9 mouse cellular contexts compared by ENCODE assay signal in the genomic region with DNA sequence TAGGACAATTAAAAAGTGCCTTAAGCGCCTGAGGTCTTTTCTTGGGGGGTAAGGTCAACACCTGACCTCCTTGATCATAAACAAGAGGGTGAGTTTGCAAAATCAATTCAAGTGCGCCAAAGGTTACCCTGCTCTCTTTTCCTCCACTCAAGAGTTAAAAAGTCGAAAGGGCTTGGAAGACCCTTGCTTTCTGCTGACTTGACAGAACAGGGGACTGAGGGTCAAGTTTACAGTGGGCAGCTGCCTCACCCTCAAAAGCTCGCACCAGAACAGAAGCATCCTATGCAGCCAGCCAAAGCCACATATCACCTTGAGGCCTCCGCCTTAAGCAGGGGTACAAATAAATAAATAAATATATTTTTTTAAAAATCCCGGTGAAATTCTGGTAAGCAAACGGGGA. TPM values are rescaled to one million over a fixed set of nuclear protein-coding genes. Genes with fewer than 3 reads are reported as not detected.
A peak's percentile ranks its signal among the peaks of the same experiment; 100 is the strongest.
DNase-seq lines count a peak whose midpoint lies in the region; ATAC-seq and TF ChIP-seq lines count a peak whose summit lies in the region.
"Had no signal": no experiment of that assay in that cellular context is flagged by ENCODE, and none has a peak within 500 bp of the region (broad histone marks: within the 10 kb centered on the region; RNA-seq: fewer than 3 reads in every experiment).

No protein-coding gene starts in this region.

- WGBS in kidney, postnatal 0 days = 30% methylated on average over 7 of the region's 7 CpGs
- WGBS in forebrain, embryonic 10.5 days = 52% methylated on average over 7 of the region's 7 CpGs
- WGBS in intestine, postnatal 0 days = 56% methylated on average over 7 of the region's 7 CpGs
- WGBS in neural tube, embryonic 13.5 days = 20% methylated on average over 7 of the region's 7 CpGs

- no peak for ATAC-seq in kidney, postnatal 0 days (replicated peaks; ENCODE audit: low FRiP score, low read depth)
- ATAC-seq in intestine, postnatal 0 days = no peak
- no peak for ATAC-seq in neural tube, embryonic 13.5 days (ENCODE audit: low read depth)

- H3K27ac ChIP-seq in kidney, postnatal 0 days = no peak overlapping the region
- H3K27ac ChIP-seq in forebrain, embryonic 10.5 days = peak overlapping the region; percentile 100
- no peak overlapping the region for H3K27ac ChIP-seq in intestine, postnatal 0 days (ENCODE audit: low read depth, low read length)
- peak overlapping the region; percentile 33; the same call in 1 of the 2 replicates for H3K27ac ChIP-seq in neural tube, embryonic 13.5 days (replicated peaks)

- no peaks in the 10 kb centered on the region for H3K27me3 ChIP-seq in kidney, postnatal 0 days (ENCODE audit: insufficient read depth, low read length)
- 0 out of 2 replicates have a peak, but pooled peaks cover 3% of the 10 kb centered on the region for H3K27me3 ChIP-seq in forebrain, embryonic 10.5 days (ENCODE audit: poor library complexity, severe bottlenecking)
- H3K27me3 ChIP-seq in intestine, postnatal 0 days (replicated peaks; ENCODE audit: control insufficient read depth, insufficient read depth, low read length) = no peaks in the 10 kb centered on the region
- no peaks in the 10 kb centered on the region for H3K27me3 ChIP-seq in neural tube, embryonic 13.5 days

- DNase-seq in kidney, postnatal 0 days (ENCODE audit: low spot score) = no peak
- DNase-seq in kidney, adult 8-10 months = no peak
- DNase-seq in forebrain, embryonic 10.5 days (ENCODE audit: extremely low spot score, low spot score) = no peak
- DNase-seq in urinary bladder, adult 2 months (ENCODE audit: low spot score) = no peak
- no peak for DNase-seq in gastrocnemius, postnatal 25 days
- DNase-seq in cerebellum, adult 9-10 months = no peak
- DNase-seq: thymus, postnatal 14 days had no signal

- H3K4me2 ChIP-seq in kidney, postnatal 0 days (ENCODE audit: low read length) = peak overlapping the region; percentile 99
- H3K4me2 ChIP-seq in intestine, postnatal 0 days (replicated peaks; ENCODE audit: low read depth) = peak overlapping the region; percentile 24; the same call in 1 of the 2 replicates
- peak overlapping the region; percentile 89 for H3K4me2 ChIP-seq in neural tube, embryonic 13.5 days

- TF ChIP-seq CTCF in kidney, postnatal 0 days (IDR thresholded peaks at IDR 0.05; ENCODE audit: low read depth) = no peak
- TF ChIP-seq CTCF in intestine, postnatal 0 days (IDR thresholded peaks at IDR 0.05; ENCODE audit: low read depth) = no peak

- no peaks in the 10 kb centered on the region; the same call in none of the 2 replicates for H3K4me1 ChIP-seq in kidney, postnatal 0 days (replicated peaks; ENCODE audit: insufficient read depth, low read length)
- peaks cover 58% of the 10 kb centered on the region for H3K4me1 ChIP-seq in forebrain, embryonic 10.5 days
- H3K4me1 ChIP-seq in intestine, postnatal 0 days (replicated peaks; ENCODE audit: control insufficient read depth, insufficient read depth, low read length) = no peaks in the 10 kb centered on the region
- peaks cover 70% of the 10 kb centered on the region for H3K4me1 ChIP-seq in neural tube, embryonic 13.5 days (replicated peaks)

- no peaks in the 10 kb centered on the region for H3K9me3 ChIP-seq in kidney, postnatal 0 days (replicated peaks; ENCODE audit: low read length)
- no peaks in the 10 kb centered on the region for H3K9me3 ChIP-seq in forebrain, embryonic 10.5 days
- no peaks in the 10 kb centered on the region for H3K9me3 ChIP-seq in intestine, postnatal 0 days (ENCODE audit: control insufficient read depth)
- no peaks in the 10 kb centered on the region for H3K9me3 ChIP-seq in neural tube, embryonic 13.5 days

- H3K9ac ChIP-seq in kidney, postnatal 0 days (ENCODE audit: low read depth, low read length) = no peak overlapping the region
- no peak overlapping the region for H3K9ac ChIP-seq in intestine, postnatal 0 days (ENCODE audit: low read depth, low read length)
- H3K9ac ChIP-seq in neural tube, embryonic 13.5 days = peak overlapping the region; percentile 99

- H3K4me3 ChIP-seq in kidney, postnatal 0 days (replicated peaks; ENCODE audit: low read depth, low read length) = peak overlapping the region; percentile 95
- H3K4me3 ChIP-seq in forebrain, embryonic 10.5 days = peak overlapping the region; percentile 97
- H3K4me3 ChIP-seq in intestine, postnatal 0 days (ENCODE audit: low read depth, low read length) = no peak overlapping the region
- H3K4me3 ChIP-seq in neural tube, embryonic 13.5 days = peak overlapping the region; percentile 92

- peaks cover 6% of the 10 kb centered on the region; the same call in 1 of the 2 replicates for H3K36me3 ChIP-seq in kidney, postnatal 0 days (ENCODE audit: insufficient read depth, low read length)
- H3K36me3 ChIP-seq in forebrain, embryonic 10.5 days (replicated peaks) = peaks cover 53% of the 10 kb centered on the region
- peaks cover 16% of the 10 kb centered on the region; the same call in 1 of the 2 replicates for H3K36me3 ChIP-seq in intestine, postnatal 0 days (ENCODE audit: control insufficient read depth, insufficient read depth)
- H3K36me3 ChIP-seq in neural tube, embryonic 13.5 days = peaks cover 23% of the 10 kb centered on the region

RNA-seq across cellular contexts. Expression of gene Msi2, which starts 3.0 kb away (rescaled TPM):
- 24.5 and 28.2 TPM in 2 replicates for polyA plus RNA-seq in kidney, postnatal 0 days (2015; fragmentation: Nextera tagmentation; extraction: Ambion mirVana)
- polyA plus RNA-seq in forebrain, embryonic 10.5 days (2016; fragmentation: Nextera tagmentation; extraction: Ambion mirVana) = 19.2 and 20.4 TPM in 2 replicates
- polyA plus RNA-seq in intestine, postnatal 0 days (2015; fragmentation: Nextera tagmentation; extraction: Ambion mirVana) = 7.5 and 8.9 TPM in 2 replicates
- 20.9 and 21.7 TPM in 2 replicates for polyA plus RNA-seq in neural tube, embryonic 13.5 days (2015; fragmentation: Nextera tagmentation; extraction: Ambion mirVana)
- 44.7 and 47.1 TPM in 2 replicates for polyA plus RNA-seq in urinary bladder, adult 2 months (2012; rRNA removed)
- total RNA-seq in gastrocnemius, postnatal 25 days (2021) = 100 to 1,000 TPM; 158 TPM

Comparison
In these comparisons a context has a peak if more than half of its experiments do, and no peak if none do; other contexts are left out.
1. H3K27ac ChIP-seq: peak in forebrain, embryonic 10.5 days (single experiment) and neural tube, embryonic 13.5 days (single experiment); none in kidney, postnatal 0 days (single experiment) and intestine, postnatal 0 days (single experiment).
2. H3K4me2 ChIP-seq: peak in every context shown above with its lines; median percentile 99 in kidney, postnatal 0 days; 89 in neural tube, embryonic 13.5 days; 24 in intestine, postnatal 0 days.